8 mouse cellular contexts compared by ENCODE assay signal in genomic region chr11:117359870-117360269, GRCm38 (mm10).
DNase-seq lines count a peak whose midpoint lies in the region; ATAC-seq and TF ChIP-seq lines count a peak whose summit lies in the region.

No protein-coding gene starts in this region.

- H3K9ac ChIP-seq in forebrain, embryonic 11.5 days (ENCODE audit: low read length), result no peak overlapping the region
- no peak overlapping the region for H3K9ac ChIP-seq in forebrain, embryonic 15.5 days (replicated peaks)
- H3K9ac ChIP-seq in midbrain, postnatal 0 days (replicated peaks; ENCODE audit: low read length, poor library complexity, severe bottlenecking), result no peak overlapping the region
- H3K9ac ChIP-seq in stomach, embryonic 16.5 days (ENCODE audit: low read length), result no peak overlapping the region

- no peaks in the 10 kb centered on the region for H3K9me3 ChIP-seq in forebrain, embryonic 11.5 days (ENCODE audit: control insufficient read depth, low read length)
- H3K9me3 ChIP-seq in forebrain, embryonic 15.5 days, result no peaks in the 10 kb centered on the region
- H3K9me3 ChIP-seq in G1E (replicated peaks), result peaks cover 6% of the 10 kb centered on the region
- no peaks in the 10 kb centered on the region for H3K9me3 ChIP-seq in midbrain, postnatal 0 days (ENCODE audit: low read length)
- H3K9me3 ChIP-seq in stomach, embryonic 16.5 days (replicated peaks; ENCODE audit: control insufficient read depth, low read length), result peaks cover 4% of the 10 kb centered on the region; the same call in 1 of the 2 replicates

- H3K27ac ChIP-seq in forebrain, embryonic 11.5 days (ENCODE audit: low read depth, low read length), result no peak overlapping the region
- no peak overlapping the region for H3K27ac ChIP-seq in forebrain, embryonic 15.5 days (replicated peaks)
- H3K27ac ChIP-seq in midbrain, postnatal 0 days (ENCODE audit: low read depth, low read length), result no peak overlapping the region
- peak overlapping the region; percentile 38; the same call in 1 of the 2 replicates for H3K27ac ChIP-seq in stomach, embryonic 16.5 days (ENCODE audit: low read length)

- H3K4me3 ChIP-seq in forebrain, embryonic 11.5 days (ENCODE audit: low read depth, low read length), result no peak overlapping the region
- no peak overlapping the region for H3K4me3 ChIP-seq in forebrain, embryonic 15.5 days
- no peak overlapping the region for H3K4me3 ChIP-seq in G1E (ENCODE audit: low read depth, low read length)
- H3K4me3 ChIP-seq in midbrain, postnatal 0 days (ENCODE audit: low read depth, low read length), result no peak overlapping the region
- no peak overlapping the region for H3K4me3 ChIP-seq in stomach, embryonic 16.5 days (replicated peaks; ENCODE audit: low read length)

- H3K4me2 ChIP-seq in forebrain, embryonic 11.5 days (ENCODE audit: low read depth, low read length, severe bottlenecking), result no peak overlapping the region
- H3K4me2 ChIP-seq in forebrain, embryonic 15.5 days (replicated peaks), result no peak overlapping the region
- no peak overlapping the region for H3K4me2 ChIP-seq in midbrain, postnatal 0 days (ENCODE audit: low read depth, low read length, poor library complexity, severe bottlenecking)
- H3K4me2 ChIP-seq in stomach, embryonic 16.5 days (ENCODE audit: low read depth, low read length), result no peak overlapping the region

- peak; percentile 71 for TF ChIP-seq CTCF in G1E (IDR thresholded peaks at IDR 0.05; ENCODE audit: low read depth, low read length)
- TF ChIP-seq CTCF in midbrain, postnatal 0 days (IDR thresholded peaks at IDR 0.05), result peak; percentile 93

- DNase-seq in forebrain, embryonic 11.5 days (ENCODE audit: low spot score), result peak; percentile 84
- DNase-seq in G1E (ENCODE audit: low spot score), result peak; percentile 67
- DNase-seq in cerebellum, postnatal 10 days, result peak; percentile 83 to 86
- peak; percentile 70 for DNase-seq in heart, adult 8-10 months (ENCODE audit: low spot score)
- peak; percentile 61 for DNase-seq in left cerebral cortex, adult 11 months (ENCODE audit: low spot score)
- DNase-seq in midbrain, postnatal 0 days (ENCODE audit: low spot score), result peak; percentile 70

- peaks cover 22% of the 10 kb centered on the region for H3K36me3 ChIP-seq in forebrain, embryonic 11.5 days (ENCODE audit: control insufficient read depth, insufficient read depth, low read length)
- peaks cover 50% of the 10 kb centered on the region for H3K36me3 ChIP-seq in forebrain, embryonic 15.5 days
- peaks cover 88% of the 10 kb centered on the region for H3K36me3 ChIP-seq in G1E (replicated peaks)
- H3K36me3 ChIP-seq in midbrain, postnatal 0 days (ENCODE audit: insufficient read depth, low read length), result peaks cover 44% of the 10 kb centered on the region
- peaks cover 19% of the 10 kb centered on the region for H3K36me3 ChIP-seq in stomach, embryonic 16.5 days (ENCODE audit: control insufficient read depth, insufficient read depth, low read length)

- H3K27me3 ChIP-seq in forebrain, embryonic 11.5 days (ENCODE audit: control insufficient read depth, insufficient read depth, low read length), result no peaks in the 10 kb centered on the region
- H3K27me3 ChIP-seq in forebrain, embryonic 15.5 days, result no peaks in the 10 kb centered on the region
- H3K27me3 ChIP-seq in G1E (ENCODE audit: insufficient read depth, low read length), result no peaks in the 10 kb centered on the region
- H3K27me3 ChIP-seq in midbrain, postnatal 0 days (ENCODE audit: insufficient read depth, low read length), result no peaks in the 10 kb centered on the region
- H3K27me3 ChIP-seq in stomach, embryonic 16.5 days (ENCODE audit: control insufficient read depth, insufficient read depth, low read length), result no peaks in the 10 kb centered on the region

- ATAC-seq in forebrain, embryonic 11.5 days (replicated peaks; ENCODE audit: low FRiP score), result no peak
- ATAC-seq in forebrain, embryonic 15.5 days (replicated peaks), result no peak
- ATAC-seq in G1E (ENCODE audit: extremely low read depth, insufficient number of reproducible peaks, low FRiP score, poor library complexity, severe bottlenecking), result no peak
- no peak for ATAC-seq in midbrain, postnatal 0 days (ENCODE audit: low FRiP score)
- no peak for ATAC-seq in stomach, embryonic 16.5 days (ENCODE audit: insufficient read depth, low FRiP score)

- 63% methylated on average over 5 of the region's 5 CpGs for WGBS in forebrain, embryonic 11.5 days
- WGBS in forebrain, embryonic 15.5 days, result 71% methylated on average over 5 of the region's 5 CpGs
- 73% methylated on average over 5 of the region's 5 CpGs for WGBS in midbrain, postnatal 0 days
- WGBS in stomach, embryonic 16.5 days, result 58% methylated on average over 5 of the region's 5 CpGs

- H3K4me1 ChIP-seq in forebrain, embryonic 11.5 days (replicated peaks; ENCODE audit: control insufficient read depth, insufficient read depth, low read length), result no peaks in the 10 kb centered on the region
- no peaks in the 10 kb centered on the region for H3K4me1 ChIP-seq in forebrain, embryonic 15.5 days
- peaks cover 12% of the 10 kb centered on the region for H3K4me1 ChIP-seq in G1E (ENCODE audit: insufficient read depth, low read depth, low read length)
- H3K4me1 ChIP-seq in midbrain, postnatal 0 days (ENCODE audit: insufficient read depth, low read length), result no peaks in the 10 kb centered on the region
- no peaks in the 10 kb centered on the region for H3K4me1 ChIP-seq in stomach, embryonic 16.5 days (ENCODE audit: control insufficient read depth, insufficient read depth, low read length)
